Mouse (Mus musculus): ENCODE measurements around the gene Pxn.

DNA sequence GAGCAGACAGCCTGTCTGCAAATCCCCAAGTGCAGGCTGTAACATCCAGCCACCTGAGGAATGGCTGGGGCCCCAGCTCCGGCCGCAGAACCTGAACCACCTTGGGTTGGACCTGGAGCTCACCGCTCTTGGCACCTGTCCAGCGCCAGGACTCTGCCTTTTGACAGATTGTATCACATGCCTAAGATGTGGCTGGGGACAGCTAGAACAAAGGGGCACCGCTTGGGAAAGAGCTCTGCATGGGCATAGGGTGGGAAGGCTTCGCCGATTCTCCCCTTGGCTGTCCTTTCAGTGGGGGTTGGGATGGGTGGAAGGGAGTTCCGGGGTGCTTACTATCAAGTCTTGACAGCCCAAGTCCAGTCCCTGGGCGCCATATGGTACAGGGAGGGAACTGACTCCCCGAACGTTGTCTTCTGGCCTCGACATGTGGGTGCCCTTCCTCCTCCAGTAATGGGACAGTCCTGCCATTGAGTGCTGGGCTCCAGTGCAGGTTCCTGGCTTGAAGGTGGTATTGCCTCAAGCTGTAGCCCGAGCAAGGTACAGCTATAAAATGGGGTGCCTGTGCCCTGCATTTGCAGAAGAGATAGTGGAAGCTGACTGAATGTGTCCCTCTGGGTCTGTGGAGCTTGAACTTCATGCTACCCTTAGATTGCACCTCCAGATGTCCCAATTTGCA lies 31.7 kb downstream of the Pxn start:
- no peak for TF ChIP-seq TAL1 (IDR thresholded peaks at IDR 0.05; ENCODE audit: low read length)
- TF ChIP-seq GATA1 (IDR thresholded peaks at IDR 0.05; ENCODE audit: low read length): no peak
